Mouse (Mus musculus) liver, embryonic 16.5 days (tissue): ENCODE measurements around the gene Ccser1. TPM values are rescaled to one million over a fixed set of nuclear protein-coding genes. Genes with fewer than 3 reads are reported as not detected.

Source experiments
- ATAC-seq: fragments of 200-750 bp; cut with Nextera tagmentation; 2 replicates; pipeline ENCODE4 v1.8.0; 2017; ENCODE audit warnings: low read depth, mild to moderate bottlenecking, moderate number of reproducible peaks, moderate library complexity
- H3K27ac ChIP-seq: fragments of 300-500 bp; sonication (generic); 2 replicates; pipeline ENCODE4 v1.5.1; 2014; ENCODE audit warnings: mild to moderate bottlenecking, low read length
- H3K27me3 ChIP-seq: fragments of 300-500 bp; sonication (generic); 2 replicates; pipeline ENCODE4 v1.6.1; 2014; ENCODE audit warnings: low read depth, low read length, mixed read lengths; ENCODE audit not compliant: control insufficient read depth, insufficient read depth
- H3K36me3 ChIP-seq: fragments of 300-500 bp; sonication (generic); 2 replicates; pipeline ENCODE4 v1.6.1; 2014; ENCODE audit warnings: mild to moderate bottlenecking; ENCODE audit not compliant: control insufficient read depth, insufficient read depth
- H3K4me1 ChIP-seq: fragments of 300-500 bp; sonication (generic); 2 replicates; pipeline ENCODE4 v1.6.1; 2014; ENCODE audit warnings: low read depth, low read length, mixed read lengths; ENCODE audit not compliant: control insufficient read depth
- H3K4me2 ChIP-seq: fragments of 300-500 bp; sonication (generic); 2 replicates; pipeline ENCODE4 v1.6.1; 2014; ENCODE audit warnings: low read depth, low read length, mixed read lengths
- H3K4me3 ChIP-seq: fragments of 300-500 bp; sonication (generic); 2 replicates; pipeline ENCODE4 v1.5.1; 2014; ENCODE audit warnings: low read depth, mild to moderate bottlenecking, low read length
- H3K9ac ChIP-seq: fragments of 300-500 bp; sonication (generic); 2 replicates; pipeline ENCODE4 v1.6.1; 2014; ENCODE audit warnings: low read depth, low read length
- H3K9me3 ChIP-seq: fragments of 300-500 bp; sonication (generic); replicated peaks from 2 replicates; pipeline ENCODE4 v1.6.1; 2016; ENCODE audit warnings: low read length; ENCODE audit not compliant: control insufficient read depth
- WGBS: fragments of 180-500 bp; shearing (Covaris S2); extraction: QIAGEN DNeasy Blood & Tissue Kit; methylation state at CpG from one replicate; pipeline ENCODE4 v1.1.7; 2014; ENCODE audit not compliant: insufficient replicate concordance; 5-methylcytosine and 5-hydroxymethylcytosine counted together
- polyA plus RNA-seq: library from polyadenylated mRNA; unstranded; fragments of >200 nt; fragmentation: Nextera tagmentation; extraction: Ambion mirVana; gene quantifications from 2 replicates; pipeline ENCODE4 v1.2.1, GENCODE M21; 2015

Ccser1 gene
- polyA plus RNA-seq, 1 experiment from 2014 or later: 0.09 TPM

DNA sequence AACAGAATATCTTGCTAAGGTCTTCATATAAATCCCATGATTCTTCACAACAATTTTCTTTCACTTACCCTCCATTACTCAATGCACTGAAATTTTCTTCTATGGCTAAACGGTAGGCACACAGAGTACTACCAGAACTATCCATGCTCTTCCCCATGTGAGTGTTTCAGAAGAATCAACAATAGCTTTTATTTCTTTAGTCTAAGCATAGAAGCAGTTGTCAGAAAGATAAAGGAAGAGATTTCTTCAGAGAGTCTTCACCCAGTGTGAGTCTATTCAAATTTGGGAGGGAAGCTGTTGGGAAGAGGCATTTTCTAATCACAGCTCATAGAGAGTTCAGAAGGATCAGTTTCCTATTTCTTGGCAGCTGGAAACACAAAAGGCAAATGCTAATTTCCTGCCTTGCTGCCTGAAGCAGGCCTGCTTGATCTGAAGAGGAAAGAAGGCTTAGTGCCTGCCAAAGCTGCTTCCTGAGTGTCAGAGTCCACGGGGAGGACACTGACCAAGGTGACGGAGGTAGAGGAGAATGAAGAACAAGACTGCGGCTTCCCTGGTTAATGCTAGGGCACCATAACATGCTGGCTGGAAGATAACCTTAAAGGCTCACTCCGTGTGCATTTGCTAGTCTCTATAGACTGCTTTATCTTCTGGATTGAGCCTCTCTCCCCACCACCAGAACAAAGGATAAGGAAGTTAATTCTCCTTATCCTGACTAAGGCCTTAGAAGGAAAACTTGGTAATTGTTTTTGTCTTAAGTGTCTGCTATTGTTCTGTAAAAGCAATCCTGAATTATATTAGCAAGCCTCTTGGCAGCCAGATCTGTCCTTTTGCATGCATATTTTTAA is 251.0 kb downstream of the Ccser1 start:
- Histone ChIP-seq H3K4me2 (no peak overlapping the region), H3K27me3 (no peaks in the 10 kb centered on the region), H3K4me1 (no peaks in the 10 kb centered on the region), H3K36me3 (no peaks in the 10 kb centered on the region), H3K27ac (no peak overlapping the region), H3K4me3 (no peak overlapping the region), H3K9ac (no peak overlapping the region), H3K9me3 (no peaks in the 10 kb centered on the region)
- WGBS: 19% methylated on average over 5 of the region's 5 CpGs
- no peak for ATAC-seq

DNA sequence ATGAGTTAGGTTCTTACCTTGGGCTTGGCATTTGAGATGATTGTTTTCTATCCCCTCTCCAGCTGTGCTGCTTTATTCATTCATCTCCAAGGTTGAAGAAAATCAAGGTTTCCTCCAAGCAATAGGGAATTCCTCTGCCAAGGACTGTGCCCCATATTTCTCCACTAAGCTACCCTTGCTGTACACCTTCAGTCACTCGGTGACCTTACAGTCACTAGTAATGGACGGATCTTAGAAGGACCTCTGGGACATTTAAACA is 251.5 kb downstream of the Ccser1 start:
- H3K9me3 ChIP-seq: no peaks in the 10 kb centered on the region
- WGBS: 63% methylated on average over 2 of the region's 2 CpGs

DNA sequence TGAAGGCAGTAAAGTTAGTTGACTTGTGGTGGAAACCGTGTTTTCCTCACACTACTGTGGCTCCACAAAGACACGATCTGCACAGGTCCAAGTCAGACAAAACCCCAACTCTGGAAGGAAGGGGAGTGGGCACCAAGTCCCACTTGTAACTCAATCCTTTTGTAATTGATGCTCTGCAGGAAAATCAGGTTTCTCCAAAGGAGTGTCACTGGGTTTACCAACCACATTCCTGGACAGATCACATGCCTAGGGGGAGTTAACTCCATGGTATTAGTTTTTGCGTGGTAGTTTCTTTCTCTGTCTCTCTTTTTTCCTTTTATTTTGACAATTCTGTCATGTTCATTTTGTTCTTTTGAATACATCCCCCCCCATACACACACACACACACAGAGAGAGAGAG is 252.0 kb downstream of the Ccser1 start:
- WGBS: 66% methylated on average over 3 of the region's 3 CpGs
- Histone ChIP-seq H3K4me2 (no peak overlapping the region), H3K4me1 (no peaks in the 10 kb centered on the region), H3K9ac (no peak overlapping the region), H3K9me3 (no peaks in the 10 kb centered on the region), H3K4me3 (no peak overlapping the region), H3K27ac (no peak overlapping the region), H3K27me3 (no peaks in the 10 kb centered on the region), H3K36me3 (no peaks in the 10 kb centered on the region)
- no peak for ATAC-seq

More for the DNA sequence above, 251.5 kb downstream of the Ccser1 start:
- H3K4me2 ChIP-seq: no peak overlapping the region
- H3K27me3 ChIP-seq: no peaks in the 10 kb centered on the region
- no peaks in the 10 kb centered on the region for H3K36me3 ChIP-seq
- no peak for ATAC-seq
- no peak overlapping the region for H3K9ac ChIP-seq
- H3K27ac ChIP-seq: no peak overlapping the region
- no peak overlapping the region for H3K4me3 ChIP-seq
- H3K4me1 ChIP-seq: no peaks in the 10 kb centered on the region

DNA sequence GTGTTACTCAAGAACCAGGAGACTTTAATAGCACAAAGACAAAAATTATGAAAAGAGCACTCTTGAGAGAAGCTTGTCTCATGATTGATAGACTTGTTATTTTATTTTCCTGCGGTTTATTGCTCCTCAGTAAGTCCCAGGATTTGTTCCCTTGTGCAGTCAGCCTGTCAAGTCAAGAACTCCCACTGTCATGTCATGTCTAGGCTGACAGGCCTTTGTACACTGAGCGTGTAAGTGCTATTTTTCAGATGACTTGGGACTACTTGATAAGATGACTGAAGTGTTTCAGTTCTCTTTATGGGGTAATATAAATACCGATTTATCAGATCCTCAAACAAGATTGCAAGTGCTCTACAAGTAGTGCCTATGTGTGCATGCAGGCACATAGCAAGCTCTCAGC is 252.6 kb downstream of the Ccser1 start:
- 54% methylated on average over 3 of the region's 3 CpGs for WGBS
- Histone ChIP-seq H3K9ac (no peak overlapping the region), H3K27me3 (no peaks in the 10 kb centered on the region), H3K36me3 (no peaks in the 10 kb centered on the region), H3K9me3 (no peaks in the 10 kb centered on the region), H3K4me3 (no peak overlapping the region), H3K4me2 (no peak overlapping the region), H3K4me1 (no peaks in the 10 kb centered on the region), H3K27ac (no peak overlapping the region)
- ATAC-seq: no peak

DNA sequence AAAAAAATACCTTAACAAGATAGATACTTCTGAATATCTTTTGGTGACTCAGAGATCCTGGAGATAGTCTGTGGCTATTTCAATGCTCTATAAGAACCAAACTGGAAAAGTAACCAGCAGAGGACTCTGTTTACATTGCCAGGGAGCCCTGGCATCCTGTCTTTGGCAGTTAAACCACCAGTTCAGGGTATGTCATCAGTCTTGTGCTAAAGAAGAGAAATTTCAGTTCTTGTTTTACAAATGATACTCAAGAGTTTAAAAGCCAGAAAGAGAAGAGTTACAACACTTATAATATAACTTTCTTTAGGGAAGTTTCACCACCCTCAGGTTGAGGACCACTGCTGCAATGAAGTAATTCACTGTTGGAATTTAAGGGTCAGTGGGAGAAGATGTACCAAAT is 258.0 kb downstream of the Ccser1 start:
- H3K27me3 ChIP-seq: no peaks in the 10 kb centered on the region
- no peaks in the 10 kb centered on the region for H3K4me1 ChIP-seq
- H3K36me3 ChIP-seq: no peaks in the 10 kb centered on the region
- no peaks in the 10 kb centered on the region for H3K9me3 ChIP-seq
- H3K9ac ChIP-seq: no peak overlapping the region
- H3K27ac ChIP-seq: no peak overlapping the region
- H3K4me3 ChIP-seq: no peak overlapping the region
- no peak overlapping the region for H3K4me2 ChIP-seq
- no peak for ATAC-seq

DNA sequence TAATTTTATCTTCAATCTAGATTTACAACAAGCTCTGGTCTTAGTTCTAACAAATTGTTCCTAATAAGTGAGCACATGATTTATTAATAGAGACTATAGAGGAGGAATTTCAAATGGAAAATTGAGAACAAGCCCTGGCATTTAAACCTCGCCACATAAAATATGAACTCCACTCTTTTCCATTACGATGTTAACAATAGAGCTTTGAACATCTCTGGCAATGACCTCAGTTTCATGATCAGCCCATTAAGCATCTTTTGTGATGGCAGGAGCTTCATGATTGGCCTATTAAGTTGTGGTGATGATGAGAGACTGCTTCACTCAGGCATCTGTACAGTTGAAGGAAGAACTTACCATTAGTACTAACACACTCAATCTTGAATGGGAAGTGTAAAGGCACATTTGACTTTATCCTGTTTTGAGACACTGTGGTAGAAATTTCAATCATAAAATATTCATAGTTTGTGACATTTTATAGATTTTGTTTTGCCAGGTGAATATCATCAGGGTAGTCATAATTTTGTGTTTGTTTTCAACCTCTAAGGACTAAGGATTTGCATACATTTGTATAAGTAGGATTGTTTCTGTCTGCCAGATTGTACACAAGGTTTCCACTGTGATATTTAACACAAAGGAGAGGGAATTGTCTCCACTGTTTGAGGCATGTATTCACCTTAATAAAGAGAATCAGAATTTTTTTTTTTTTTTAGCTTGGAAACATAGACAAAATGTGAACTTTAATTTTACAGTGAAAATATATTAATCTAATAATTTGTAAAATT is 291.4 kb downstream of the Ccser1 start:
- 58% methylated on average over 2 of the region's 2 CpGs for WGBS

DNA sequence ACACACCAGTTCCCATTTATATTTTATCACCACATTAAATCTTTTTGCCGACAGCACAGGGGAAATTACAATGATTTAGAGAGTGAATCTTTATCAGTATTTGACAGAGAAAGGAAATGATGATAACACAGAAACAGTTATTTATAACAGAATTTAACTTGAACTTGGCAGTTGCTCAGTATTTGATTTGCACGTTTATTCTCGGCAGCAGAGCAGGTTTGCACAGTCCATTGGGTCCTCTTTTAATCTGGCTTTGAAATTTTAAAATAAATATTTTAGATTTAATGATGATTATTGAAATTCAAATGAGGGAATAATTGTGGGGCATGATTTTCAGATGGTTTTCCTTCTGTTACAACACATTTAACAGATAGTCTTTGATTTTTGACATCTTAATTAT is 305.2 kb downstream of the Ccser1 start:
- 29% methylated on average over 3 of the region's 3 CpGs for WGBS
- Histone ChIP-seq H3K27ac (no peak overlapping the region), H3K27me3 (no peaks in the 10 kb centered on the region), H3K4me3 (no peak overlapping the region), H3K4me1 (no peaks in the 10 kb centered on the region), H3K4me2 (no peak overlapping the region), H3K36me3 (no peaks in the 10 kb centered on the region), H3K9ac (no peak overlapping the region), H3K9me3 (no peaks in the 10 kb centered on the region)
- ATAC-seq: no peak

More for the DNA sequence above, 291.4 kb downstream of the Ccser1 start:
- H3K27me3 ChIP-seq: no peaks in the 10 kb centered on the region
- no peaks in the 10 kb centered on the region for H3K36me3 ChIP-seq
- H3K4me2 ChIP-seq: no peak overlapping the region
- H3K27ac ChIP-seq: no peak overlapping the region
- H3K4me1 ChIP-seq: no peaks in the 10 kb centered on the region
- H3K9me3 ChIP-seq: no peaks in the 10 kb centered on the region
- H3K9ac ChIP-seq: no peak overlapping the region
- ATAC-seq: no peak
- H3K4me3 ChIP-seq: no peak overlapping the region

DNA sequence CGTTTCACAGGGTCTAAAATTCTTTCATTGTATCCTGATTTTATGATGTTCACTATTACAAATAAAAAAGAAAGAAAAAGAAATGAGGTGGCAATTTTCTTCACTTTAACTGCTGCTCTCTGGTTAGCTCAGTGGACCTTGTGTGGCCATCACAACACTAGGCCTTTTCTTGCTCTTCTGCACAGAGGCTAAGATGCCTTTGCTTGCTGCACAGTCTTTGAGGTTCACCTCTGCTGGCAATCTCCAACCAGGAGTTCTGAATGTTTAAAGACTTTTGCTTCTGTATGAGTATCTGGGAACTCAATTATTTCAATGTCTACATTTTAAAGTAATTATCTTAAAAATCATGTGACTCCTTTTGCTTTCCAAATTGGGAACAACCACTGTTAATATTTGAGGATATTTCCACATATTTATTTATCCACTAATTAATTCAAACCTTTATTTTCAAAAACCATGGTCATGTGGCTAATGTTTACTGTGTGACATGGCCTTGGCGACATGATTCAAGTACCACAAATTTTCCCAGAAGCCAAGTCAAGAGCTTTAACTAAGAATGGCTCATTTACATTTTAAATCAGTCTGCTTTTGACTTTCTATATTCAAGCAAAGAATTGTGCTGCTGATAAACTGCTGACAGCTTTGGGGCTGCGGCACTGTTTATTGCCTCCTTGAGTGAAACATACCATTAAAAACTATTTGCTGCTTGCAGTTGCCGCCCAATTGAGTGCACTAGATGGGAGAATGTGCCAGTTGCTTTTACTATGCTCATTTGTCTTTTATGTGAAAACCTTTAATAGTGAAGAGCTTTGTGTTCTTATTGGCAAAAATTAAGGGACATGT is 312.1 kb downstream of the Ccser1 start:
- H3K4me3 ChIP-seq: no peak overlapping the region
- H3K4me2 ChIP-seq: no peak overlapping the region
- H3K27ac ChIP-seq: no peak overlapping the region
- no peaks in the 10 kb centered on the region for H3K9me3 ChIP-seq
- no peaks in the 10 kb centered on the region for H3K27me3 ChIP-seq
- H3K36me3 ChIP-seq: no peaks in the 10 kb centered on the region
- no peak overlapping the region for H3K9ac ChIP-seq
- WGBS: 60% methylated on average over 4 of the region's 4 CpGs
- no peaks in the 10 kb centered on the region for H3K4me1 ChIP-seq
- no peak for ATAC-seq

DNA sequence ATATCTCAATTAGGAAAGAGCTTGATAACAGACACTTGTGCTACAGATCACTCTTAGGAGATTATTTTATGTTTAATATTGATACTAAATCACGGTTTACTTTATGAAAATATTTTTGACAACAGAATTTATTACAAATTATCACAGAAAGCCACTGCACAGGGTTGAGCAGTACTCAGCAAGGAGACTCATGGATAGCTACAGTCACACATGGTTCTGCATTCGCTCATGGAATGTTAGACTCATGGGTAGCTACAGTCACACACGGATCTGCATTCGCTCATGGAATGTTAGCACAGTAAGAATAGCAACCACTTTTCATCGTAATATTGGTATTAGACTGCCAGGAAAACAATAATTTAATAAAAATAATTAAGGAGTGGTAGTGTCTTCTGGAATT is 313.3 kb downstream of the Ccser1 start:
- Histone ChIP-seq H3K36me3 (no peaks in the 10 kb centered on the region), H3K27ac (no peak overlapping the region), H3K4me2 (no peak overlapping the region), H3K4me1 (no peaks in the 10 kb centered on the region), H3K9me3 (no peaks in the 10 kb centered on the region), H3K9ac (no peak overlapping the region), H3K27me3 (no peaks in the 10 kb centered on the region), H3K4me3 (no peak overlapping the region)
- ATAC-seq: no peak
- WGBS: 66% methylated on average over 5 of the region's 5 CpGs
